Mouse (Mus musculus) heart, embryonic 11.5 days (tissue): ENCODE measurements around the gene Ralgps2. TPM values are rescaled to one million over a fixed set of nuclear protein-coding genes. Genes with fewer than 3 reads are reported as not detected.

Experiments
- ATAC-seq: fragments of 200-750 bp; cut with Nextera tagmentation; replicated peaks from 2 replicates; pipeline ENCODE4 v1.8.0; 2017; ENCODE audit warnings: moderate library complexity; ENCODE audit not compliant: insufficient number of reproducible peaks, low FRiP score, low TSS enrichment
- H3K27ac ChIP-seq: fragments of 300-500 bp; sonication (generic); 2 replicates; pipeline ENCODE4 v1.5.1; 2014; ENCODE audit warnings: mild to moderate bottlenecking, low read depth, low read length
- H3K27me3 ChIP-seq: fragments of 300-500 bp; sonication (generic); 2 replicates; pipeline ENCODE4 v1.6.1; 2014; ENCODE audit warnings: mild to moderate bottlenecking, low read length, mixed read lengths; ENCODE audit not compliant: control insufficient read depth, insufficient read depth
- H3K36me3 ChIP-seq: fragments of 300-500 bp; sonication (generic); 2 replicates; pipeline ENCODE4 v1.6.1; 2014; ENCODE audit warnings: mild to moderate bottlenecking, low read length, moderate library complexity, mixed read lengths; ENCODE audit not compliant: control insufficient read depth, insufficient read depth
- H3K4me1 ChIP-seq: fragments of 300-500 bp; sonication (generic); 2 replicates; pipeline ENCODE4 v1.6.1; 2014; ENCODE audit warnings: low read length; ENCODE audit not compliant: control insufficient read depth, insufficient read depth
- H3K4me2 ChIP-seq: fragments of 300-500 bp; sonication (generic); 2 replicates; pipeline ENCODE4 v1.6.1; 2014; ENCODE audit warnings: mild to moderate bottlenecking, moderate library complexity
- H3K4me3 ChIP-seq: fragments of 300-500 bp; sonication (generic); 2 replicates; pipeline ENCODE4 v1.5.1; 2014; ENCODE audit warnings: low read depth, low read length
- H3K9ac ChIP-seq: fragments of 300-500 bp; sonication (generic); 2 replicates; pipeline ENCODE4 v1.6.1; 2014; ENCODE audit warnings: mild to moderate bottlenecking, low read depth, low read length, moderate library complexity
- H3K9me3 ChIP-seq: fragments of 300-500 bp; sonication (generic); replicated peaks from 2 replicates; pipeline ENCODE4 v1.6.1; 2016; ENCODE audit warnings: low read length; ENCODE audit not compliant: control insufficient read depth
- WGBS: fragments of 180-500 bp; shearing (Covaris S2); extraction: QIAGEN DNeasy Blood & Tissue Kit; methylation state at CpG from one replicate; pipeline ENCODE4 v1.1.7; 2014; ENCODE audit not compliant: insufficient replicate concordance; 5-methylcytosine and 5-hydroxymethylcytosine counted together
- polyA plus RNA-seq: library from polyadenylated mRNA; unstranded; fragments of >200 nt; fragmentation: Nextera tagmentation; extraction: Ambion mirVana; gene quantifications from 2 replicates; pipeline ENCODE4 v1.2.1, GENCODE M21; 2014

The Ralgps2 gene
- polyA plus RNA-seq, 1 experiment from 2014 or later, result 44.1 TPM

GRCm38 (mm10) chr1:156770845-156771244, 168.6 kb downstream of the Ralgps2 start:
- Histone ChIP-seq H3K9ac (no peak overlapping the region), H3K4me3 (no peak overlapping the region), H3K4me2 (no peak overlapping the region), H3K27ac (no peak overlapping the region), H3K4me1 (0 out of 2 replicates have a peak, but pooled peaks cover 4% of the 10 kb centered on the region), H3K36me3 (no peaks in the 10 kb centered on the region), H3K9me3 (no peaks in the 10 kb centered on the region; the same call in 1 of the 2 replicates), H3K27me3 (no peaks in the 10 kb centered on the region)
- no peak for ATAC-seq
- WGBS, result 96% methylated on average over 10 of the region's 10 CpGs

- H3K27ac ChIP-seq, result no peak overlapping the region
- 0 out of 2 replicates have a peak, but pooled peaks cover 4% of the 10 kb centered on the region for H3K4me1 ChIP-seq
- no peak overlapping the region for H3K9ac ChIP-seq
- no peaks in the 10 kb centered on the region; the same call in 1 of the 2 replicates for H3K9me3 ChIP-seq
- H3K36me3 ChIP-seq, result no peaks in the 10 kb centered on the region
- no peaks in the 10 kb centered on the region for H3K27me3 ChIP-seq
- no peak for ATAC-seq
- 70% methylated on average over 18 of the region's 18 CpGs for WGBS
- no peak overlapping the region for H3K4me2 ChIP-seq
- no peak overlapping the region for H3K4me3 ChIP-seq
Observed at GRCm38 (mm10) chr1:156769621-156770297, 169.7 kb downstream of the Ralgps2 start.

GRCm38 (mm10) chr1:156769163-156769562, 170.3 kb downstream of the Ralgps2 start:
- H3K4me2 ChIP-seq, result no peak overlapping the region
- 43% methylated on average over 5 of the region's 5 CpGs for WGBS
- H3K4me3 ChIP-seq, result no peak overlapping the region
- ATAC-seq, result no peak
- no peaks in the 10 kb centered on the region for H3K36me3 ChIP-seq
- no peaks in the 10 kb centered on the region; the same call in 1 of the 2 replicates for H3K9me3 ChIP-seq
- H3K27ac ChIP-seq, result no peak overlapping the region
- H3K9ac ChIP-seq, result no peak overlapping the region
- 0 out of 2 replicates have a peak, but pooled peaks cover 4% of the 10 kb centered on the region for H3K4me1 ChIP-seq
- H3K27me3 ChIP-seq, result no peaks in the 10 kb centered on the region

GRCm38 (mm10) chr1:156765311-156765710, 174.1 kb downstream of the Ralgps2 start:
- Histone ChIP-seq H3K4me3 (no peak overlapping the region), H3K9me3 (no peaks in the 10 kb centered on the region; the same call in 1 of the 2 replicates), H3K27me3 (no peaks in the 10 kb centered on the region), H3K27ac (no peak overlapping the region), H3K4me2 (no peak overlapping the region), H3K36me3 (no peaks in the 10 kb centered on the region), H3K9ac (no peak overlapping the region), H3K4me1 (0 out of 2 replicates have a peak, but pooled peaks cover 4% of the 10 kb centered on the region)
- whole genome bisulfite sequencing, result 86% methylated on average over 3 of the region's 3 CpGs
- no peak for ATAC-seq

DNA sequence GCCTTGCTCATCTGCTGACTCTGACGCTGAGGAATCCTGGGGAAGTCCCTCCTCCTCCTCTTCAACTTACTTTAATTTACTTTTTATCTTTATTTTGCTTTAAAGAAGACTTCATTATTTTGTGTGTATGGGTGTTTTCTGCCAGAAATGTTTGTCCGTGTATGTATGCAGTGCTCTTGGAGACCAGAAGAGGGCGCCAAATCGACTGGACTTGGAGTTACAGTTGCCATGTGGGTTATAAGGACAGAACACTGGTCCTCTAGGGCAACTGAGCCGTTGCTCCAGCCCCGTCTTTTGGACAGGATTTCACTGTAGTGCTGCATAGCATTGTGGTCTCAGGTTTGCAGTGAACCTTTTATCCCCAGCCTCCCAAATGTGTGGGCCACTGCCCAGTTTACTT, 174.8 kb downstream of the Ralgps2 start:
- no peak for ATAC-seq
- H3K9ac ChIP-seq, result no peak overlapping the region
- H3K4me2 ChIP-seq, result no peak overlapping the region
- H3K4me3 ChIP-seq, result no peak overlapping the region
- H3K4me1 ChIP-seq, result 0 out of 2 replicates have a peak, but pooled peaks cover 1% of the 10 kb centered on the region
- no peaks in the 10 kb centered on the region for H3K36me3 ChIP-seq
- WGBS, result 64% methylated on average over 6 of the region's 6 CpGs
- no peaks in the 10 kb centered on the region; the same call in 1 of the 2 replicates for H3K9me3 ChIP-seq
- no peak overlapping the region for H3K27ac ChIP-seq
- no peaks in the 10 kb centered on the region for H3K27me3 ChIP-seq

GRCm38 (mm10) chr1:156763280-156763679, 176.1 kb downstream of the Ralgps2 start:
- WGBS, result 85% methylated on average over 6 of the region's 6 CpGs
- Histone ChIP-seq H3K4me2 (no peak overlapping the region), H3K4me3 (no peak overlapping the region), H3K27me3 (no peaks in the 10 kb centered on the region), H3K9me3 (no peaks in the 10 kb centered on the region; the same call in 1 of the 2 replicates), H3K9ac (no peak overlapping the region), H3K36me3 (no peaks in the 10 kb centered on the region), H3K27ac (no peak overlapping the region), H3K4me1 (no peaks in the 10 kb centered on the region)
- no peak for ATAC-seq

GRCm38 (mm10) chr1:156761430-156761801, 178.0 kb downstream of the Ralgps2 start:
- no peaks in the 10 kb centered on the region for H3K36me3 ChIP-seq
- no peak overlapping the region for H3K9ac ChIP-seq
- ATAC-seq, result no peak
- H3K4me2 ChIP-seq, result no peak overlapping the region
- H3K4me1 ChIP-seq, result no peaks in the 10 kb centered on the region
- H3K4me3 ChIP-seq, result no peak overlapping the region
- H3K27me3 ChIP-seq, result no peaks in the 10 kb centered on the region
- no peaks in the 10 kb centered on the region; the same call in 1 of the 2 replicates for H3K9me3 ChIP-seq
- no peak overlapping the region for H3K27ac ChIP-seq
- 75% methylated on average over 10 of the region's 10 CpGs for WGBS

- Histone ChIP-seq H3K27me3 (no peaks in the 10 kb centered on the region), H3K36me3 (no peaks in the 10 kb centered on the region), H3K27ac (no peak overlapping the region), H3K9ac (no peak overlapping the region), H3K4me2 (no peak overlapping the region), H3K9me3 (no peaks in the 10 kb centered on the region; the same call in 1 of the 2 replicates), H3K4me1 (no peaks in the 10 kb centered on the region), H3K4me3 (no peak overlapping the region)
- ATAC-seq, result no peak; the same call in 1 of the 2 replicates
- WGBS, result 72% methylated on average over 13 of the region's 13 CpGs
Observed at GRCm38 (mm10) chr1:156760549-156761429, 178.6 kb downstream of the Ralgps2 start.
